Mouse (Mus musculus): ENCODE data around the gene Ciao2b. TPM values are rescaled to one million over a fixed set of nuclear protein-coding genes. Genes with fewer than 3 reads are reported as not detected.

Ciao2b gene
- total RNA-seq, 2 experiments from 2014 or later, result 41.0 to 41.3 TPM

DNA sequence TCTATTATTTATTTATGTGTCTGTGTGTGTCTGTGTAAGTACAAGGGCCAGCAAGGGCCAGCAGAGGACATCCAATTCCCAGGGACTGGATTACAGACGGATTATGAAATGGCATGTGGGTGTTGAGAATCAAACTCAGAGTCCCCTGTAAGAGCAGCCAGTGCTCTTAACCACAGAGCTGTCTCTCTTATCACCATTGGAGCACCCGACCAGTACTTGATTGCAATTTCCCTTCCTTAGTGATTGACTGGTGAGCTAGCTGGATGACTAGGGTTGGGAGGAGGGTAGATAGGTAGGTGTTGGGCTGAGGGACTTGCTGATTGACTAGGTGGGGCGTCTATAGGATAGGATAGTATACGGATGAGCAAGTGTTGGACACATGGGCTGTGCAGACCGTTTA lies 21.0 kb downstream of the Ciao2b start:
- DNase-seq, result no peak

GRCm38 (mm10) chr8:104613119-104613518 lies 28.6 kb downstream of the Ciao2b start:
- DNase-seq, result no peak

- no peak for DNase-seq
Measured at GRCm38 (mm10) chr8:104611613-104612012, 30.2 kb downstream of the Ciao2b start.

GRCm38 (mm10) chr8:104610185-104610766 lies 31.5 kb downstream of the Ciao2b start:
- DNase-seq, result no peak

- no peak for DNase-seq
Measured at GRCm38 (mm10) chr8:104609222-104609621, 32.5 kb downstream of the Ciao2b start.

GRCm38 (mm10) chr8:104607944-104608343 lies 33.8 kb downstream of the Ciao2b start:
- no peak for DNase-seq

DNA sequence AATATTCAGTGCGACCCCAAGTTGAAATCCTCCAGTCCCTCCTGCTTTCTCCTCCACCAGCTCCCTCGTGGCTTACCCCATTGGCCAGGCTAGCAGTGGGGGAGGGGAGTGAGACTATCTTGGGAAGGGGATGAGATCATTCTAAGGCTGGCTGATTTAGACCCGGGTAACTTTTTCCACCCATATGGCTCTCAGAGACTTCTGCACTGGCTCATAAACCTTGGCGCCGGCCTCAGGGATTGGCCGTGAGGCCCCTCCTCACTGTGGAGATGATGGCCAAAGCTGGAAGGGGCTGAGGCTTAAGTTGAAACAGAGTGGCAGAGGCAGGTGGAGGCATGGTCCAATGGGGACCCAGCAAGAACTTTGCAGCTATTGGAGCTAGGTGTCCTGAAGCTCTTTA lies 35.4 kb downstream of the Ciao2b start:
- DNase-seq, result no peak

GRCm38 (mm10) chr8:104603245-104603593 lies 38.5 kb downstream of the Ciao2b start:
- DNase-seq, result no peak

- DNase-seq, result peak; percentile 88
Measured at GRCm38 (mm10) chr8:104602468-104603244, 39.1 kb downstream of the Ciao2b start.

DNA sequence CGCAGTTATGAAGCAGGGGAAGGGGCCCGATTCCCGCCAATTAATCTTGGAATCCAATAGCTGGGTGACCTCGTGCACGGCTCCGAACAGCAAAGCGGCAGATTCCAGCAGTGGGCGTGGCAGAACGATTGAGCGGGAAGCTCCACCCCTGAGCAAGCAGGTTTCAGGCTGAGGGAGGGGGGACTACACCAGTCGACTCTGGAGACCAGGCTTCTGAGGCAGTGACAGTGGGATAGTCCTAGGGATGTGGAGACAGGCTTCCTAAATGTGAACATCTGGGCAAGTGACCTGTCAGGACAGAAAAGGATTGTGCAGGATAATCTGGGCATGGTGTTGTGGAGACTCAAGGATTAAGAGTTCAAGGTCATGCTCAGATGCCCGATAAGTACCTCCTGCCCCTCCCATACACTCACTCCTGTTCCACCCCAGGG lies 39.8 kb downstream of the Ciao2b start:
- no peak for DNase-seq

DNA sequence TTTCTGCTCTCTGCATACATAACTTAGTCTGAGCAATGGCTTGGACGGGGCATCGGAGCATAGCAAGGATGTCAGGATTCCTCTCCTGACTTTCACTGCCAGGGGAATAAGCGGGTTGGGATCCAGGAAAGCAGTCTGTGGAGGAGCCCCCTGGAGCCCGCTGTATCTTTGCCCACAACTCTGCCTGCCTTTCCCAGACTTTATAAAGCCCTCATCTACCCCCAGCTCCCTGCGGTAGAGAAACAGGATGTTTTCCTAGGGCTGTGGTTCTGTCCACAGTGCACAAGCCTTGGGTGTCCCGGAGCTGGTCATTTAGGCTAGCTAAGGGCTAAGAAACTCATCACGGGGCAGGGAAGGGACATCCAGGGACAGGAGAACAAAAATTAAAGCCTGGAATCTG lies 40.4 kb downstream of the Ciao2b start:
- no peak for DNase-seq

DNA sequence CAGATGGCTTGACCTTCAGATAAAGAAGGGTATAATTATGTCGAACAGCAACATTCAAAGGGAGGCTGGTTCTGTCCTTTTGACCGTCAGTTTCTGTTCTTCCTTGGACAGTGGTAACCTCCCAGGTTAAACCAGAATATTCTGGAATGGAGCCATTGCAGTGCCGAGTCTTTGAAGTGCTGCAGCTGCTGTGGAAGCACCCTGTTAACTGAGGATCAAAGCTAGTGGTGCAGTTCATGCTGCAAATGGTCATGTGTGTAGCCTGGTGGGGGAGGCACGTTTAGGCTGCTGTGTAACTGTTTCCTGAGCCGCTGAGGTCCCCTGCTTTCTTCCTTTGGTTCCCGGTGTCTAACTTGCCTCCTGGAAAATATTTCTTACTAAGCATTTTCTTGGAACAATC lies 43.3 kb downstream of the Ciao2b start:
- DNase-seq, result peak; percentile 53

GRCm38 (mm10) chr8:104597656-104598055 lies 44.1 kb downstream of the Ciao2b start:
- peak; percentile 69 for DNase-seq

DNA sequence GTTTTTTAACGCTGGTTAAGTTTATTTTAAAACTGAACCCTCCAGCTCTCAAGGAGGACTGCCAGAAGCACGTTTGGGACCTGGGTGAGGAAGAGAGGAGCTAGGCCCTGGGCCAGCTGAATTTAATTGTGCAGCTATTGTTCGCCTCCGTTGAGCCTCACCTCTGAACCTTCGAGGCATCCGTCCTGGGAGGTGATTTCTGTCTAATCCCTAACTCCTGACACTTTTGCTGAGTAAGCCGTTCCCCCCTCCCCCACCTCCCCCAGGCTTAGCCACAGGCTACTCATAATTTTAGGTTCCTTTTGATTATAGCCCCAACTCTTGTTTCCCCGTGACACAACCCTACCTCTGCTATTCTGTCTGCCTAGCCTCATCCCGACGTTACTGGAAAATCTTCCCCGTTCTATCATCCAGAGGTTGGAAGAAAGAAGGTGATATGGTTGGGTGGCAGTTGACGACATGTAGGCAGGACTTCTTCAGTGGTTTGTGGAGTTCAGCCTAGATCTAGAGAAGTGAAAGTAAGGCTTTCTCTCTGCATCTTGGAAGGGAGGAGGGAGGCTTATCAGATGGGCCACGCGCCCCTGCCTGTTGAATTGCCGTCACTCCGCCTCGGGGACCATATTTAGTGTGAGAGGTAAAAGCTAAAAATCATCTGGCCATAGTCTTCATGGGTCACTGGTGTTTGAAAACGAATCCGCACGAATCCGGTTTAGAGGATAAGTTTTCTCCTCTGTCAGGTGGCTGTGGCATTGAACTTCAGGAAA lies 45.8 kb downstream of the Ciao2b start:
- DNase-seq, result no peak

DNA sequence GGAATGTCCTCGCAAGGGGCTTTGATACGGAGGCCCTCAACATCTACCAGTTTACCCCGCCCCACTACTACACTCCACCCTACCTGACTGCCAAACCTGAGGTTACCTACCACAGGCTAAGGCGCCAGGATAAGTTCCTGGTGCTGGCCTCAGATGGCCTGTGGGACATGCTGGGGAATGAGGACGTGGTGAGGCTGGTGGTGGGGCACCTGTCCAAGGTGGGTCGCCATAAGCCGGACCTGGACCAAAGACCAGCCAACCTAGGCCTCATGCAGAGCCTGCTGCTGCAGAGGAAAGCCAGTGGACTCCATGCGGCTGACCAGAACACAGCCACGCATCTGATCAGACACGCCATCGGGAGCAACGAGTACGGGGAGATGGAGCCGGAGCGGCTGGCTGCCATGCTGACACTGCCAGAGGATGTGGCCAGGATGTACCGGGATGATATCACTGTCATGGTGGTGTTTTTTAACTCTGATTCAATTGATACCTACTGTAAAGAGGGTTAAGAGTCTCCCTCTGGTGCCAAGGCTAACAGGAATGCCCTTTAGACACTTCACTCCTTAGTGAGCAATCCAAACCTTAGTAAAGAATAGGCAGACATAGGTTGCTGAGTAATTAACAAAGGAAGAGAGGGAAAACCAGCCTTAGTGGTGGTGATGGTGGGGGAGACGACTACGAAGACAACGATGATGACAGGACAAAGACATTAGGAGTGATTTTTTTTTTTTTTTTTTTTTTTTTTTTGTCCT lies 47.0 kb downstream of the Ciao2b start:
- DNase-seq, result no peak

DNA sequence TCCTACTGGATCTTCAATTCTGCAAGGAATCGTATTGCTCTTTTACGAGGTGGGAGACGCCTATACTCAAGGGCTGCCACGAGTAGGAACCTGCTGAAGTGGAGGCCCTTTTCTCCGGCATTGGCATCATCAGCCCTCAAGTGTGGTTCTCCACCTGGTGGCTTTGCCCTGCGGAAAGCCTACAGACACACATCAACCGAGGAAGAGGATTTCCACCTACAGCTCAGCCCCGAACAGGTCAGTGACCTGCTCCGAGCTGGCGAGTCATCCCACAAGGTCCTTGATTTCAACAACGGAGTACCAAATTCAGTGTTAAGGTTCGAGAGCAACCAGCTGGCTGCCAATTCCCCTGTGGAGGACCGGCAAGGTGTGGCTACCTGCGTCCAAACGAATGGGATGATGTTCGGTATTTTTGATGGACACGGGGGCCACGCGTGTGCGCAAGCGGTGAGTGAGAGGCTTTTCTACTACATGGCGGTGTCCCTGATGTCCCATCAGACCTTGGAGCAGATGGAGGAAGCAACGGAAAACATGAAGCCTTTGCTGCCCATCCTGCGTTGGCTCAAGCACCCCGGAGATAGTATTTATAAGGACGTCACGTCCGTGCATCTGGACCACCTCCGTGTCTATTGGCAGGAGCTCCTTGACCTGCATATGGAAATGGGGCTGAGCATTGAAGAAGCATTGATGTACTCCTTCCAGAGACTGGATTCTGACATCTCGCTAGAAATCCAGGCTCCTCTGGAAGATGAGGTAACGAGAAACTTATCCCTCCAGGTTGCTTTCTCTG lies 48.0 kb downstream of the Ciao2b start:
- no peak for DNase-seq

DNA sequence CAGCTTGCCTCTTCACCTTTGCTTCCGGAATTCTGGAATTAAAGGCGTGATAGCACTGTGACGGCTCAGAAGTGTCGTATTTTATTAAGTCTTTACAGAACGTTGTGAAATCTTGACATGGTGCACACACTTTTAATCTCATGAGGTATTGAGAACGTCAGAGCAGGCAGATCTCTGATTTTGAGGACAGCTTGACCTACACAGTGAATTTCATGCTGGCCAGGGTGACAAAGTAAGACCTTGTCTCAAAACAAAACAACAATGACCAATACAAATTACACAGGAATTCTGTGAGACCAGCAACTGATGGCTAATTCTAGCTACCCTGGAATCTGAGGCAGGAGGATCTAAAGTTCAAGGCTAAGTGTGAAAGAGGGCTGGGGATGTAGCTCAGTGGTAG lies 49.2 kb downstream of the Ciao2b start:
- no peak for DNase-seq

- DNase-seq, result peak; percentile 52
Measured at GRCm38 (mm10) chr8:104591856-104592255, 49.9 kb downstream of the Ciao2b start.

- peak; percentile 94 for DNase-seq
Measured at GRCm38 (mm10) chr8:104591133-104591834, 50.5 kb downstream of the Ciao2b start, which contains the start of gene Pdp2. TSS of gene Pdp2 (plus strand) at chr8:104591451.

DNA sequence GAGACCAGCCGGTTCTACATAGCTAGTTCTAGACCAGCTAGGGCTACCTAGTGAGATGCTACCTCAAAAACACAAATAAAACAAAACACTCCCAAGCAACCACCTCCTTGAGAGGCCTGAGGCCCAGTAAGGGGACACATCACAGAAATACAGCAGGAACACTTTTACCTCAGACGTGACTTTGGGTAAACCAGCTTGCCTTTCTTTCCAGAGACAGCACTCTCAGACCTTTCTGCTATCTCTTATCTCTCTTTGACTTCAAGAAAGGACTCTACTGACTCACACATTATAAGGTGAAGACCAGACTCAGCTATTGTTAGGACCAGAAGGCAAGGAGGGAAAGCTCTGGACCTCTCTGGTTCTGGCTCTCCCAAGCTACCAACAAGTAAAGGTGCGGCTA lies 51.5 kb downstream of the Ciao2b start:
- no peak for DNase-seq
